Mouse (Mus musculus) bone marrow macrophage, adult 2 months (primary cell): ENCODE measurements around the gene Dtx2.

Experiments
- CTCF ChIP-seq: IDR thresholded peaks from 2 replicates; pipeline ENCODE4 v1.5.1; 2012; ENCODE audit warnings: low read depth, mild to moderate bottlenecking, low read length, moderate library complexity
- POLR2A ChIP-seq: IDR thresholded peaks from 2 replicates; pipeline ENCODE4 v1.6.1; 2012; ENCODE audit warnings: mild to moderate bottlenecking, low read depth, low read length, borderline replicate concordance

- no peak for TF ChIP-seq CTCF
- TF ChIP-seq POLR2A, result no peak
Measured at GRCm38 (mm10) chr5:136063920-136064319, 69.3 kb downstream of the Dtx2 start.
